Mouse (Mus musculus) CH12.LX (cell line): ENCODE results near the gene Gpd1l. TPM values are rescaled to one million over a fixed set of nuclear protein-coding genes. Genes with fewer than 3 reads are reported as not detected.

Experiments
- DNase-seq: peaks from one replicate; pipeline ENCODE4 v3.0.0-alpha.2; 2013; ENCODE audit errors: extremely low read depth
- H3K27ac ChIP-seq: 2 replicates; pipeline ENCODE4 v1.5.1; 2012; ENCODE audit warnings: low read depth, mild to moderate bottlenecking, control low read depth, moderate library complexity; ENCODE audit not compliant: insufficient read depth
- H3K27me3 ChIP-seq: replicated peaks from 2 replicates; pipeline ENCODE3; 2012; ENCODE audit warnings: inconsistent platforms
- H3K36me3 ChIP-seq, 2 experiments: replicated peaks in 1 of 2; 2 replicates each; pipeline versions ENCODE3 to v1.6.1; 2012; ENCODE audit warnings: inconsistent platforms in 1 of 2, low read length in 1 of 2, mild to moderate bottlenecking in 1 of 2, mixed read lengths in 1 of 2, moderate library complexity in 1 of 2; ENCODE audit not compliant: control insufficient read depth in 1 of 2, insufficient read depth in 1 of 2
- H3K4me1 ChIP-seq, 2 experiments: 2 replicates each; pipeline ENCODE4 v1.6.1; 2012; ENCODE audit warnings: inconsistent platforms in 1 of 2, moderate library complexity in 1 of 2; ENCODE audit not compliant: insufficient read depth in 2 of 2, control insufficient read depth in 1 of 2
- H3K4me2 ChIP-seq: 2 replicates; pipeline ENCODE4 v1.6.1; 2012; ENCODE audit warnings: low read depth, mild to moderate bottlenecking, control low read depth; ENCODE audit not compliant: poor library complexity, insufficient read depth, severe bottlenecking
- H3K4me3 ChIP-seq, 3 experiments: fragments of 150-350 bp in 1 of 3; sonication (generic) in 1 of 3; replicated peaks in 1 of 3; 2 replicates each; pipeline versions ENCODE3 to v1.5.1; 2011 to 2012; ENCODE audit warnings: low read depth in 2 of 3, low read length in 2 of 3, mild to moderate bottlenecking in 2 of 3, moderate library complexity in 2 of 3, control low read depth in 1 of 3, improper control_type of control experiment in 1 of 3, inconsistent platforms in 1 of 3, mixed read lengths in 1 of 3; ENCODE audit not compliant: poor library complexity in 1 of 3
- H3K79me2 ChIP-seq: replicated peaks from 2 replicates; pipeline ENCODE4 v1.6.1; 2012; ENCODE audit warnings: mild to moderate bottlenecking, moderate library complexity; ENCODE audit not compliant: control insufficient read depth, poor library complexity, insufficient read depth, severe bottlenecking; ENCODE audit errors: extremely low read depth
- H3K9ac ChIP-seq: 2 replicates; pipeline ENCODE4 v1.6.1; 2012; ENCODE audit warnings: low read depth, mild to moderate bottlenecking, control low read depth, moderate library complexity; ENCODE audit not compliant: insufficient read depth
- H3K9me3 ChIP-seq: replicated peaks from 2 replicates; pipeline ENCODE3; 2012; ENCODE audit warnings: low read length, inconsistent platforms, mixed read lengths
- BHLHE40 ChIP-seq: IDR thresholded peaks from 2 replicates; pipeline ENCODE4 v1.6.1; 2011; ENCODE audit warnings: mild to moderate bottlenecking, low read depth, low read length, improper control_type of control experiment
- CHD1 ChIP-seq: IDR thresholded peaks from 2 replicates; pipeline ENCODE4 v1.6.1; 2012; ENCODE audit warnings: low read depth, low read length, improper control_type of control experiment, inconsistent platforms
- CHD2 ChIP-seq: IDR thresholded peaks from 2 replicates; pipeline ENCODE4 v1.6.1; 2011; ENCODE audit warnings: low read length, improper control_type of control experiment
- CTCF ChIP-seq, 2 experiments: IDR thresholded peaks in 1 of 2; conservative IDR thresholded peaks in 1 of 2; 2 replicates each; pipeline ENCODE4 v1.5.1; 2011 to 2012; ENCODE audit warnings: low read depth in 2 of 2, low read length in 2 of 2, improper control_type of control experiment in 1 of 2, inconsistent platforms in 1 of 2, mild to moderate bottlenecking in 1 of 2, moderate library complexity in 1 of 2
- E2F4 ChIP-seq: IDR thresholded peaks from 2 replicates; pipeline ENCODE4 v1.6.1; 2011; ENCODE audit warnings: low read depth, low read length, improper control_type of control experiment; ENCODE audit not compliant: insufficient replicate concordance
- ELF1 ChIP-seq: IDR thresholded peaks from 2 replicates; pipeline ENCODE4 v1.6.1; 2014; ENCODE audit warnings: low read depth, mild to moderate bottlenecking, inconsistent platforms, low read length, improper control_type of control experiment
- EP300 ChIP-seq: IDR thresholded peaks from 2 replicates; pipeline ENCODE4 v1.6.1; 2011; ENCODE audit warnings: low read length, improper control_type of control experiment
- GABPA ChIP-seq: IDR thresholded peaks from 2 replicates; pipeline ENCODE4 v1.6.1; 2012; ENCODE audit warnings: low read depth, low read length, improper control_type of control experiment, inconsistent platforms; ENCODE audit not compliant: insufficient replicate concordance
- HCFC1 ChIP-seq: IDR thresholded peaks from 2 replicates; pipeline ENCODE4 v1.6.1; 2012; ENCODE audit warnings: low read depth, mild to moderate bottlenecking, inconsistent platforms, low read length, improper control_type of control experiment
- IRF4 ChIP-seq: IDR thresholded peaks from 2 replicates; pipeline ENCODE4 v1.6.1; 2014; ENCODE audit warnings: low read depth, mild to moderate bottlenecking, inconsistent platforms, low read length, improper control_type of control experiment
- JUN ChIP-seq: IDR thresholded peaks from 2 replicates; pipeline ENCODE4 v1.6.1; 2011; ENCODE audit warnings: low read depth, mild to moderate bottlenecking, low read length, improper control_type of control experiment, moderate library complexity; ENCODE audit not compliant: insufficient read depth
- KAT2A ChIP-seq: IDR thresholded peaks from 2 replicates; pipeline ENCODE4 v1.6.1; 2012; ENCODE audit warnings: low read length, improper control_type of control experiment, inconsistent platforms; ENCODE audit not compliant: insufficient replicate concordance
- MAFK ChIP-seq: IDR thresholded peaks from 2 replicates; pipeline ENCODE4 v1.6.1; 2011; ENCODE audit warnings: low read length, improper control_type of control experiment; ENCODE audit not compliant: insufficient replicate concordance
- MAX ChIP-seq: IDR thresholded peaks from 2 replicates; pipeline ENCODE4 v1.6.1; 2011; ENCODE audit warnings: low read length, improper control_type of control experiment
- MAZ ChIP-seq: IDR thresholded peaks from 2 replicates; pipeline ENCODE4 v1.6.1; 2012; ENCODE audit warnings: low read depth, mild to moderate bottlenecking, inconsistent platforms, low read length, improper control_type of control experiment, moderate library complexity
- MEF2A ChIP-seq: IDR thresholded peaks from 2 replicates; pipeline ENCODE4 v1.6.1; 2014; ENCODE audit warnings: low read depth, mild to moderate bottlenecking, inconsistent platforms, low read length, improper control_type of control experiment, borderline replicate concordance
- MXI1 ChIP-seq: IDR thresholded peaks from 2 replicates; pipeline ENCODE4 v1.6.1; 2011; ENCODE audit warnings: mild to moderate bottlenecking, low read depth, low read length, improper control_type of control experiment
- MYC ChIP-seq: IDR thresholded peaks from 2 replicates; pipeline ENCODE4 v1.6.1; 2011; ENCODE audit warnings: low read depth, mild to moderate bottlenecking, improper control_type of control experiment, low read length
- NELFE ChIP-seq: IDR thresholded peaks from 2 replicates; pipeline ENCODE4 v1.6.1; 2011; ENCODE audit warnings: low read depth, low read length, improper control_type of control experiment
- NRF1 ChIP-seq: IDR thresholded peaks from 2 replicates; pipeline ENCODE4 v1.6.1; 2014; ENCODE audit warnings: low read depth, mild to moderate bottlenecking, inconsistent platforms, low read length, improper control_type of control experiment, moderate library complexity
- PAX5 ChIP-seq: IDR thresholded peaks from 2 replicates; pipeline ENCODE4 v1.6.1; 2012; ENCODE audit warnings: low read length, inconsistent platforms, mixed read lengths
- POLR2A ChIP-seq: IDR thresholded peaks from 2 replicates; pipeline ENCODE4 v1.6.1; 2011; ENCODE audit warnings: low read depth, mild to moderate bottlenecking, improper control_type of control experiment, low read length
- POLR2AphosphoS2 ChIP-seq: IDR thresholded peaks from 2 replicates; pipeline ENCODE4 v1.6.1; 2011; ENCODE audit warnings: low read depth, low read length, improper control_type of control experiment
- RAD21 ChIP-seq: IDR thresholded peaks from 2 replicates; pipeline ENCODE4 v1.6.1; 2011; ENCODE audit warnings: low read depth, mild to moderate bottlenecking, low read length, improper control_type of control experiment, moderate library complexity
- RCOR1 ChIP-seq: conservative IDR thresholded peaks from 2 replicates; pipeline ENCODE4 v1.6.1; 2012; ENCODE audit warnings: low read depth, mild to moderate bottlenecking, inconsistent platforms, low read length, improper control_type of control experiment
- SIN3A ChIP-seq: IDR thresholded peaks from 2 replicates; pipeline ENCODE4 v1.6.1; 2012; ENCODE audit warnings: low read length, improper control_type of control experiment, inconsistent platforms
- SMC3 ChIP-seq: IDR thresholded peaks from 2 replicates; pipeline ENCODE4 v1.6.1; 2011; ENCODE audit warnings: low read depth, low read length, improper control_type of control experiment
- TCF12 ChIP-seq: IDR thresholded peaks from 2 replicates; pipeline ENCODE4 v1.6.1; 2014; ENCODE audit warnings: low read depth, mild to moderate bottlenecking, inconsistent platforms, low read length, improper control_type of control experiment
- UBTF ChIP-seq: IDR thresholded peaks from 2 replicates; pipeline ENCODE4 v1.6.1; 2012; ENCODE audit warnings: low read depth, mild to moderate bottlenecking, inconsistent platforms, low read length, improper control_type of control experiment, moderate library complexity
- USF1 ChIP-seq: IDR thresholded peaks from 2 replicates; pipeline ENCODE4 v1.6.1; 2014; ENCODE audit warnings: low read depth, mild to moderate bottlenecking, inconsistent platforms, low read length, improper control_type of control experiment
- USF2 ChIP-seq: conservative IDR thresholded peaks from 2 replicates; pipeline ENCODE4 v1.6.1; 2011; ENCODE audit warnings: low read depth, low read length, improper control_type of control experiment
- ZKSCAN1 ChIP-seq: IDR thresholded peaks from 2 replicates; pipeline ENCODE4 v1.6.1; 2012; ENCODE audit warnings: low read depth, inconsistent platforms, low read length, improper control_type of control experiment, borderline replicate concordance
- ZMIZ1 ChIP-seq: IDR thresholded peaks from 2 replicates; pipeline ENCODE4 v1.6.1; 2012; ENCODE audit warnings: low read depth, mild to moderate bottlenecking, inconsistent platforms, low read length, improper control_type of control experiment
- ZNF384 ChIP-seq: IDR thresholded peaks from 2 replicates; pipeline ENCODE4 v1.6.1; 2012; ENCODE audit warnings: low read depth, low read length, improper control_type of control experiment, inconsistent platforms
- dilution Hi-C: fragments of 300-500 bp; cut with MboI; formaldehyde crosslinking; loops from 2 replicates; pipeline ENCODE4 v1.14.3; 2020; ENCODE audit warnings: low sequenced_read_pairs; ENCODE audit not compliant: extremely low pct_unique_long_range_greater_than_20kb, extremely low pct_ligation_motif_present
- in situ Hi-C: fragments of 300-500 bp; cut with MboI; formaldehyde crosslinking; loops from 3 replicates; pipeline ENCODE4 v1.14.3; 2019; ENCODE audit warnings: low sequenced_read_pairs, low pct_ligation_motif_present, low pct_unique_long_range_greater_than_20kb, mixed read lengths
- polyA plus RNA-seq: library from polyadenylated mRNA; unstranded; fragments of >175 nt; gene quantifications from 2 replicates; pipeline ENCODE4 v1.2.1, GENCODE M21; 2012; ENCODE audit warnings: low read depth; ENCODE audit not compliant: insufficient read length
- total RNA-seq, 2 experiments: library from RNA; depleted of rRNA; stranded (reverse); fragments of 300-350 nt in 1 of 2; fragments of >200 nt in 1 of 2; gene quantifications; 2 replicates each; pipeline ENCODE4 v1.2.3; 2012 to 2014

The Gpd1l gene
- total and polyA plus RNA-seq, 3 experiments, result 4.6 to 7.4 (median 5.8) TPM

DNA sequence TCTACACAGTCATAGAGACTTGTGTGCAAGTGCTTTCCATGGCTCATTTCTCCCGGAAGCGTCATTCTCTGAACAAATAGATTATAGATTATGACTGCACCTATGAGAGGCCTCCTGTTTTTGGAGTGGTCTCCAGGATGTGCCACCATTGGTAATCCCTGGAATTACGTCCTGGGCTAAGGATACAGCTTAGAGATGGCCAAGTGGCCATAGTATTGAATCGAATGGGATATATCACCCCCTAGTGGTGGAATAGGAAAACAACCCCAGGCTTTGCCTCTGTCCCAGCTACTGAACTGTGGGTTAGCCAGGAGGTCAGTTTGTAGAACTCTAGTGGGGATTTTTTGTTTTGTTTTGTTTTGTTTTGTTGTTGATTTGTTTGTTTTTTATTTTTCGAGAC is 23.2 kb upstream of the Gpd1l start:
- H3K27ac ChIP-seq, result no peak overlapping the region
- H3K36me3 ChIP-seq, result no peaks in the 10 kb centered on the region
- no peaks in the 10 kb centered on the region for H3K27me3 ChIP-seq
- peaks cover 0 to 7% of the 10 kb centered on the region in 2 experiments; a peak in 1 of 4 replicates for H3K4me1 ChIP-seq
- H3K4me3 ChIP-seq, result no peak overlapping the region
- H3K9ac ChIP-seq, result no peak overlapping the region
- peak; percentile 45 for DNase-seq
- H3K79me2 ChIP-seq, result no peaks in the 10 kb centered on the region
- TF ChIP-seq E2F4 (no peak), CTCF (conservative IDR thresholded peaks at IDR 0.05 in 1 of 2, IDR thresholded peaks at IDR 0.05 in 1 of 2; ENCODE audit: low read depth in 2 of 2, low read length in 2 of 2) (peak; percentile 79 to 80), TCF12 (no peak), ZNF384 (no peak), ELF1 (no peak), MAX (no peak), CHD2 (no peak), CHD1 (no peak), MEF2A (no peak), IRF4 (no peak), NELFE (no peak), POLR2A (no peak), ZKSCAN1 (no peak), ZMIZ1 (no peak), RCOR1 (no peak), RAD21 (peak; percentile 65), MAZ (no peak), MYC (no peak), BHLHE40 (no peak), POLR2AphosphoS2 (no peak), SMC3 (peak; percentile 67), USF2 (no peak), KAT2A (no peak)
- TF ChIP-seq, all 38 proteins: peak for 3
- dilution Hi-C loops, result no loop called here
- in situ Hi-C loops, result no loop called here
- Histone ChIP-seq H3K4me2 (no peak overlapping the region), H3K9me3 (peaks cover 7% of the 10 kb centered on the region)

DNA sequence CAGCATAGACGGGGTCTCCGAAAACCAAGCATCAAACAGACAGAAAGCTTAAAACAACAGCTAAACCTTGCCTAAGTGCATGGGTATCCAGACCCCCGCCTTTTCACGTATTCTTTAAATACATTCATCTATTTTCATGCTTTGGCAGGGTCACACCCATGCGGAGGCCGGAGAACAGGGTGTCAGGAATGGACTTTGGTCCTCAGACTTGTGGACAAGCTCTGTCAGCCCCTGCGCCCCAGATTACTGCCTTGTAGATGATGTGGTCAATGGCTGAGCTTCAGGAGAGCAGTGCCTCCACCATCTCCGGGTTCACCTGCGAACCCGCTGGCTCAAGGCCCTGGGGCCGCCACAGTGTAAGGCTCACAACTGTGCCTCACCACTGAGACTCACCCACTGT is 21.6 kb upstream of the Gpd1l start:
- TF ChIP-seq NRF1 (no peak), GABPA (no peak), SIN3A (no peak), MAFK (no peak), HCFC1 (no peak), BHLHE40 (no peak), JUN (no peak), RCOR1 (no peak), KAT2A (no peak), UBTF (no peak), EP300 (no peak), USF1 (no peak), PAX5 (no peak), ZNF384 (no peak), NELFE (no peak), CHD2 (no peak), ZMIZ1 (no peak), MXI1 (no peak), MYC (no peak), MAZ (no peak)
- TF ChIP-seq, all 38 proteins: peak for 0
- H3K36me3 ChIP-seq, result no peaks in the 10 kb centered on the region
- no peak overlapping the region for H3K4me3 ChIP-seq
- DNase-seq, result no peak
- peaks cover 4% of the 10 kb centered on the region for H3K9me3 ChIP-seq
- in situ Hi-C loops, result no loop called here
- H3K27ac ChIP-seq, result no peak overlapping the region
- H3K9ac ChIP-seq, result no peak overlapping the region
- dilution Hi-C loops, result no loop called here
- H3K4me2 ChIP-seq, result no peak overlapping the region
- H3K27me3 ChIP-seq, result no peaks in the 10 kb centered on the region
- H3K4me1 ChIP-seq, result peaks cover 0 to under 1% of the 10 kb centered on the region in 2 experiments; a peak in 1 of 4 replicates
- H3K79me2 ChIP-seq, result no peaks in the 10 kb centered on the region
